Mouse (Mus musculus) heart, embryonic 11.5 days (tissue): ENCODE measurements at regions not wholly inside any gene's neighbourhood (a gene's known extent, or its start where the extent isn't known, plus 50 kb on each side); places are given as distances from the start of the nearest gene placed in this dataset.

Experiments
- ATAC-seq: fragments of 200-750 bp; cut with Nextera tagmentation; replicated peaks from 2 replicates; pipeline ENCODE4 v1.8.0; 2017; ENCODE audit warnings: moderate library complexity; ENCODE audit not compliant: insufficient number of reproducible peaks, low FRiP score, low TSS enrichment
- H3K27ac ChIP-seq: fragments of 300-500 bp; sonication (generic); 2 replicates; pipeline ENCODE4 v1.5.1; 2014; ENCODE audit warnings: mild to moderate bottlenecking, low read depth, low read length
- H3K27me3 ChIP-seq: fragments of 300-500 bp; sonication (generic); 2 replicates; pipeline ENCODE4 v1.6.1; 2014; ENCODE audit warnings: mild to moderate bottlenecking, low read length, mixed read lengths; ENCODE audit not compliant: control insufficient read depth, insufficient read depth
- H3K36me3 ChIP-seq: fragments of 300-500 bp; sonication (generic); 2 replicates; pipeline ENCODE4 v1.6.1; 2014; ENCODE audit warnings: mild to moderate bottlenecking, low read length, moderate library complexity, mixed read lengths; ENCODE audit not compliant: control insufficient read depth, insufficient read depth
- H3K4me1 ChIP-seq: fragments of 300-500 bp; sonication (generic); 2 replicates; pipeline ENCODE4 v1.6.1; 2014; ENCODE audit warnings: low read length; ENCODE audit not compliant: control insufficient read depth, insufficient read depth
- H3K4me2 ChIP-seq: fragments of 300-500 bp; sonication (generic); 2 replicates; pipeline ENCODE4 v1.6.1; 2014; ENCODE audit warnings: mild to moderate bottlenecking, moderate library complexity
- H3K4me3 ChIP-seq: fragments of 300-500 bp; sonication (generic); 2 replicates; pipeline ENCODE4 v1.5.1; 2014; ENCODE audit warnings: low read depth, low read length
- H3K9ac ChIP-seq: fragments of 300-500 bp; sonication (generic); 2 replicates; pipeline ENCODE4 v1.6.1; 2014; ENCODE audit warnings: mild to moderate bottlenecking, low read depth, low read length, moderate library complexity
- H3K9me3 ChIP-seq: fragments of 300-500 bp; sonication (generic); replicated peaks from 2 replicates; pipeline ENCODE4 v1.6.1; 2016; ENCODE audit warnings: low read length; ENCODE audit not compliant: control insufficient read depth
- whole genome bisulfite sequencing: fragments of 180-500 bp; shearing (Covaris S2); extraction: QIAGEN DNeasy Blood & Tissue Kit; methylation state at CpG from one replicate; pipeline ENCODE4 v1.1.7; 2014; ENCODE audit not compliant: insufficient replicate concordance; 5-methylcytosine and 5-hydroxymethylcytosine counted together

GRCm38 (mm10) chr17:48610107-48610506 lies 155.4 kb downstream of the Unc5cl start:
- Histone ChIP-seq H3K36me3 (no peaks in the 10 kb centered on the region), H3K4me3 (no peak overlapping the region), H3K27me3 (no peaks in the 10 kb centered on the region), H3K4me1 (no peaks in the 10 kb centered on the region), H3K27ac (no peak overlapping the region), H3K4me2 (no peak overlapping the region), H3K9ac (no peak overlapping the region), H3K9me3 (peaks cover 7% of the 10 kb centered on the region; the same call in 1 of the 2 replicates)
- 83% methylated on average over 10 of the region's 10 CpGs for WGBS
- ATAC-seq: no peak

- peaks cover 7% of the 10 kb centered on the region; the same call in 1 of the 2 replicates for H3K9me3 ChIP-seq
- WGBS: 61% methylated on average over 8 of the region's 8 CpGs
- H3K4me3 ChIP-seq: no peak overlapping the region
- no peak overlapping the region for H3K4me2 ChIP-seq
- ATAC-seq: no peak
- no peaks in the 10 kb centered on the region for H3K27me3 ChIP-seq
- H3K27ac ChIP-seq: no peak overlapping the region
- no peak overlapping the region for H3K9ac ChIP-seq
- no peaks in the 10 kb centered on the region for H3K36me3 ChIP-seq
- no peaks in the 10 kb centered on the region for H3K4me1 ChIP-seq
These were observed 156.1 kb downstream of the Unc5cl start for GRCm38 (mm10) chr17:48610806-48611205.

- H3K4me3 ChIP-seq: no peak overlapping the region
- ATAC-seq: no peak
- H3K36me3 ChIP-seq: no peaks in the 10 kb centered on the region
- peaks cover 7% of the 10 kb centered on the region; the same call in 1 of the 2 replicates for H3K9me3 ChIP-seq
- no peaks in the 10 kb centered on the region for H3K27me3 ChIP-seq
- WGBS: 81% methylated on average over 5 of the region's 5 CpGs
- no peak overlapping the region for H3K4me2 ChIP-seq
- no peaks in the 10 kb centered on the region for H3K4me1 ChIP-seq
- H3K27ac ChIP-seq: no peak overlapping the region
- no peak overlapping the region for H3K9ac ChIP-seq
These were observed 158.8 kb downstream of the Unc5cl start for GRCm38 (mm10) chr17:48613491-48613890.

GRCm38 (mm10) chr17:48615248-48615647 lies 160.5 kb downstream of the Unc5cl start:
- Histone ChIP-seq H3K36me3 (no peaks in the 10 kb centered on the region), H3K27me3 (no peaks in the 10 kb centered on the region), H3K4me3 (no peak overlapping the region), H3K9ac (no peak overlapping the region), H3K27ac (no peak overlapping the region), H3K9me3 (peaks cover 7% of the 10 kb centered on the region; the same call in 1 of the 2 replicates), H3K4me1 (no peaks in the 10 kb centered on the region), H3K4me2 (no peak overlapping the region)
- ATAC-seq: no peak
- 53% methylated on average over 3 of the region's 3 CpGs for WGBS

- Histone ChIP-seq H3K4me2 (no peak overlapping the region), H3K27ac (no peak overlapping the region), H3K9ac (no peak overlapping the region), H3K4me1 (no peaks in the 10 kb centered on the region), H3K4me3 (no peak overlapping the region), H3K27me3 (no peaks in the 10 kb centered on the region), H3K9me3 (peaks cover 7% of the 10 kb centered on the region; the same call in 1 of the 2 replicates), H3K36me3 (no peaks in the 10 kb centered on the region)
- WGBS: 32% methylated on average over 4 of the region's 4 CpGs
- no peak for ATAC-seq
These were observed 161.5 kb downstream of the Unc5cl start for GRCm38 (mm10) chr17:48616205-48616604.

- no peaks in the 10 kb centered on the region for H3K36me3 ChIP-seq
- H3K9me3 ChIP-seq: peaks cover 2% of the 10 kb centered on the region; the same call in 1 of the 2 replicates
- H3K4me1 ChIP-seq: no peaks in the 10 kb centered on the region
- no peak for ATAC-seq
- no peaks in the 10 kb centered on the region for H3K27me3 ChIP-seq
- H3K9ac ChIP-seq: no peak overlapping the region
- no peak overlapping the region for H3K4me3 ChIP-seq
- 54% methylated on average over 2 of the region's 2 CpGs for WGBS
- H3K27ac ChIP-seq: no peak overlapping the region
- no peak overlapping the region for H3K4me2 ChIP-seq
These were observed 166.2 kb downstream of the Unc5cl start for GRCm38 (mm10) chr17:48620896-48621295.

GRCm38 (mm10) chr17:48621676-48622075 lies 167.0 kb downstream of the Unc5cl start:
- no peaks in the 10 kb centered on the region for H3K36me3 ChIP-seq
- 84% methylated on average over 11 of the region's 11 CpGs for WGBS

GRCm38 (mm10) chr17:48624937-48625336 lies 170.2 kb downstream of the Unc5cl start:
- Histone ChIP-seq H3K4me1 (no peaks in the 10 kb centered on the region), H3K4me3 (no peak overlapping the region), H3K9ac (no peak overlapping the region), H3K9me3 (peaks cover 2% of the 10 kb centered on the region; the same call in 1 of the 2 replicates), H3K4me2 (no peak overlapping the region), H3K36me3 (no peaks in the 10 kb centered on the region), H3K27me3 (no peaks in the 10 kb centered on the region), H3K27ac (no peak overlapping the region)
- ATAC-seq: no peak
- WGBS: 89% methylated on average over 14 of the region's 14 CpGs

More at GRCm38 (mm10) chr17:48621676-48622075, 167.0 kb downstream of the Unc5cl start:
- no peak for ATAC-seq
- H3K27ac ChIP-seq: no peak overlapping the region
- no peak overlapping the region for H3K9ac ChIP-seq
- H3K4me2 ChIP-seq: no peak overlapping the region
- H3K9me3 ChIP-seq: peaks cover 2% of the 10 kb centered on the region; the same call in 1 of the 2 replicates
- H3K27me3 ChIP-seq: no peaks in the 10 kb centered on the region
- H3K4me1 ChIP-seq: no peaks in the 10 kb centered on the region
- no peak overlapping the region for H3K4me3 ChIP-seq

- Histone ChIP-seq H3K9ac (no peak overlapping the region), H3K27me3 (no peaks in the 10 kb centered on the region), H3K4me3 (no peak overlapping the region), H3K4me2 (no peak overlapping the region), H3K36me3 (no peaks in the 10 kb centered on the region), H3K9me3 (peaks cover 2% of the 10 kb centered on the region; the same call in 1 of the 2 replicates), H3K27ac (no peak overlapping the region), H3K4me1 (no peaks in the 10 kb centered on the region)
- WGBS: 83% methylated on average over 6 of the region's 6 CpGs
- no peak for ATAC-seq
These were observed 171.3 kb downstream of the Unc5cl start for GRCm38 (mm10) chr17:48625971-48626370.
